Mouse (Mus musculus) heart, adult 11 months (tissue): ENCODE measurements at regions not wholly inside any gene's neighbourhood (a gene's known extent, or its start where the extent isn't known, plus 50 kb on each side); places are given as distances from the start of the nearest gene placed in this dataset.

ENCODE experiments used
- DNase-seq: peaks from one replicate; pipeline ENCODE4 v3.0.0; 2022

- no peak for DNase-seq
Measured at GRCm38 (mm10) chr2:138123331-138123730, 133.0 kb upstream of the Btbd3 start.

GRCm38 (mm10) chr2:138120868-138121267 lies 135.5 kb upstream of the Btbd3 start:
- no peak for DNase-seq

GRCm38 (mm10) chr2:138120131-138120530 lies 136.2 kb upstream of the Btbd3 start:
- no peak for DNase-seq

- DNase-seq = no peak
Measured at GRCm38 (mm10) chr2:138099777-138100176, 156.6 kb upstream of the Btbd3 start.

GRCm38 (mm10) chr2:138085390-138085789 lies 171.0 kb upstream of the Btbd3 start:
- no peak for DNase-seq

- DNase-seq = no peak
Measured at GRCm38 (mm10) chr2:138084564-138085283, 171.6 kb upstream of the Btbd3 start.

- no peak for DNase-seq
Measured at GRCm38 (mm10) chr2:138074020-138074613, 182.2 kb upstream of the Btbd3 start.

- no peak for DNase-seq
Measured at GRCm38 (mm10) chr2:138072165-138072728, 184.1 kb upstream of the Btbd3 start.

GRCm38 (mm10) chr2:138053081-138053480 lies 203.3 kb upstream of the Btbd3 start:
- DNase-seq = peak; percentile 91

GRCm38 (mm10) chr2:138048341-138048740 lies 208.0 kb upstream of the Btbd3 start:
- DNase-seq = no peak

GRCm38 (mm10) chr2:138047781-138048201 lies 208.6 kb upstream of the Btbd3 start:
- DNase-seq = peak; percentile 88

- DNase-seq = no peak
Measured at GRCm38 (mm10) chr2:138047361-138047760, 209.0 kb upstream of the Btbd3 start.

- peak; percentile 74 for DNase-seq
Measured at GRCm38 (mm10) chr2:138046918-138047317, 209.4 kb upstream of the Btbd3 start.

GRCm38 (mm10) chr2:138045933-138046642 lies 210.3 kb upstream of the Btbd3 start:
- peak; percentile 40 for DNase-seq

- no peak for DNase-seq
Measured at GRCm38 (mm10) chr2:138040706-138041105, 215.7 kb upstream of the Btbd3 start.

- peak; percentile 97 for DNase-seq
Measured at GRCm38 (mm10) chr2:138040302-138040701, 216.1 kb upstream of the Btbd3 start.

- no peak for DNase-seq
Measured at GRCm38 (mm10) chr2:138034123-138034736, 222.1 kb upstream of the Btbd3 start.

GRCm38 (mm10) chr2:138033379-138034122 lies 222.8 kb upstream of the Btbd3 start:
- peak; percentile 87 for DNase-seq

GRCm38 (mm10) chr2:138027411-138027810 lies 229.0 kb upstream of the Btbd3 start:
- DNase-seq = no peak

GRCm38 (mm10) chr2:138023558-138023957 lies 232.8 kb upstream of the Btbd3 start:
- DNase-seq = no peak

- DNase-seq = no peak
Measured at GRCm38 (mm10) chr2:137981766-137982165, 274.6 kb upstream of the Btbd3 start.

GRCm38 (mm10) chr2:137977767-137978166 lies 278.6 kb upstream of the Btbd3 start:
- DNase-seq = no peak
